Mouse (Mus musculus) erythroid progenitor cell, adult 5-6 weeks (primary cell): ENCODE data around the gene Speer4e. TPM values are rescaled to one million over a fixed set of nuclear protein-coding genes. Genes with fewer than 3 reads are reported as not detected.
"Not testable (repeated sequence)": the region's sequence is repeated elsewhere in the genome, so short reads cannot be mapped to it uniquely, and the experiment has no call there.

Experiments used
- ATAC-seq: replicated peaks from 2 replicates; pipeline ENCODE4 v1.8.0; 2016; ENCODE audit warnings: moderate number of reproducible peaks, mild to moderate bottlenecking, moderate TSS enrichment, inconsistent platforms; ENCODE audit not compliant: poor library complexity, low FRiP score, severe bottlenecking
- total RNA-seq, 2 experiments: library from RNA; stranded (forward) in 1 of 2; stranded (reverse) in 1 of 2; fragments of 150-400 nt in 1 of 2; fragments of 186-747, 209-891 nt in 1 of 2; gene quantifications; 2 replicates each; pipeline versions ENCODE4 v1.2.3 to v1.2.4; 2015 to 2017; ENCODE audit warnings: low replicate concordance in 2 of 2

Gene Speer4e
- total RNA-seq (2015; ENCODE audit: low replicate concordance), result not detected in 2 replicates
- not detected in 2 replicates for total RNA-seq (2017; ENCODE audit: low replicate concordance)

- not testable (repeated sequence) for ATAC-seq
These were observed at the start of gene Speer4e for GRCm38 (mm10) chr5:14938329-14938728. Gene Speer4e (minus strand): TSS chr5:14938429.

GRCm38 (mm10) chr5:14986649-14987387 is 48.6 kb upstream of the Speer4e start:
- ATAC-seq, result not testable (repeated sequence)

DNA sequence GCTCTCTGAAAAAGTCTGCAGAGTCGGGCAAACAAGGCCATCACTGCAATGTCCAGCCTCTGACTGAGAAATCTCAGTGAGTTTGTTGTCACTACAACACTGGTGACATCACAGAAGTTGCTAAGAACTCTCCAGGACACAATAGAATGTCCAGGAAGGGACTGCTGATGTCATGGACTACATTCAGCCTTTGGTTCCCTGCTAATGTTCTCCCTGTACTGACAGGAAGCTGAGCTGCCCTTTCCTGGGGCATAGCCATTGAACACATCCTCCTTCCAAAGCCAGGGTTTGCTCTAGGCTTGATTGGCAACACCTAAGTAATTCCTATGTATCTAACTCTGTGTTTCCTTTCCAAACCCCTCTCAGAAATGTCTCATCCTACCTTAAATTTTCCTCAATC is 40.6 kb upstream of the Speer4e start, which contains the start of gene Gm10354:
TSS of gene Gm10354 (minus strand) at position 101 of the 400 bp plus-strand sequence.
- not testable (repeated sequence) for ATAC-seq

GRCm38 (mm10) chr5:14977368-14977767 is 39.1 kb upstream of the Speer4e start:
- ATAC-seq, result not testable (repeated sequence)

- not testable (repeated sequence) for ATAC-seq
These were observed 37.1 kb upstream of the Speer4e start for GRCm38 (mm10) chr5:14975294-14975693.

- ATAC-seq, result not testable (repeated sequence)
These were observed 34.6 kb upstream of the Speer4e start for GRCm38 (mm10) chr5:14972841-14973240.

- ATAC-seq, result not testable (repeated sequence)
These were observed 25.6 kb upstream of the Speer4e start for GRCm38 (mm10) chr5:14963821-14964220.

GRCm38 (mm10) chr5:14961502-14961901 is 23.3 kb upstream of the Speer4e start:
- not testable (repeated sequence) for ATAC-seq

DNA sequence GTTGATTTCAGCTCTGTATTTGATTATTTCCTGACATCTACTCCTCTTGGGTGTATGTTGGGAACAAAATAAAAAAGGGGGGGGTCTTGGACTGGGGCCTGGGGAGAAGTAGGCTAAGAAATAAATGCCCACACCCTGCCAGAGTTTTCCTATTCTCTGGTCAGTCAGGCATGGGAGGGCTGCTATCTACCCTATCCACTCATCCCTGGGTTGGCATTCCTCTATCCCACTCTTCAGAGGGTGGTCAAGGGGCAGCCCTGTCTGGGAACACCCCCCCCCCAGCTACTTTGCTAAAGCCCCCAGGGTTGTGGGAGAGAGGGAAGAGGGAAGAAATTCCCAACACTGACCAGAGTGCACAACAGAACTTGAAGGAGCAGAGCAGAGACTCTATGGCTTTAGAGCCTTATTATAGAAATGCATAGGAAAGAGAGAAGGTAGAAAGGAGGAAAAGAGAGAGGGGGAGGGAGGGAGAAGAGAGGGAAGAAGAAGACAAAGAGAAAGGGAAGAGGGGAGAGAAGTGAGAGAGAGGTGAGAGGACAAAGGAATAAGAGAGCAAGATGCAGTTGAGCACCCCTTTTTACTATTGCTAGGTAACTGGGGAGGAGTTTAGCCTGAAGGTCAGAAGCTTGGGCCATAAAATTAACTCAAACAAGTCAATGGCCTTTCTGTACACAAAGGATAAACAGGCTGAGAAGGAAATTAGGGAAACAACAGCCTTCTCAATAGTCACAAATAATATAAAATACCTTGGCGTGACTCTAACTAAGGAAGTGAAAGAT is 17.9 kb upstream of the Speer4e start:
- ATAC-seq, result not testable (repeated sequence)

DNA sequence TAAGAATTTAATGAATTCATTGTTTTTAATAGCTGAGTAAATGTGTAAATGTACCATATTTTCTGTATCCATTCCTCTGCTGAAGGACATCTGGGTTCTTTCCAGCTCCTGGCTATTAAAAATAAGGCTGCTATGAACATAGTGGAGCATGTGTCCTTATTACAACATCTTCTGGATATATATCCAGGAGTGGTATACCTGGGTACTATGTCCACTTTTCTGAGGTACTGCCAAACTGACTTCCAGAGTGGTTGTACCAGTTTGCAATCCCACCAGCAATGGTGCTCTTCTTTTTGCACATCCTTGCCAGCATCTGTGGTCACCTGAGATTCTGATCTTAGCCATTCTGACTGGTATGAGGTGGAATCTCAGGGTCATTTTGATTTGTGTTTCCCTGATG is 15.4 kb upstream of the Speer4e start:
- not testable (repeated sequence) for ATAC-seq

DNA sequence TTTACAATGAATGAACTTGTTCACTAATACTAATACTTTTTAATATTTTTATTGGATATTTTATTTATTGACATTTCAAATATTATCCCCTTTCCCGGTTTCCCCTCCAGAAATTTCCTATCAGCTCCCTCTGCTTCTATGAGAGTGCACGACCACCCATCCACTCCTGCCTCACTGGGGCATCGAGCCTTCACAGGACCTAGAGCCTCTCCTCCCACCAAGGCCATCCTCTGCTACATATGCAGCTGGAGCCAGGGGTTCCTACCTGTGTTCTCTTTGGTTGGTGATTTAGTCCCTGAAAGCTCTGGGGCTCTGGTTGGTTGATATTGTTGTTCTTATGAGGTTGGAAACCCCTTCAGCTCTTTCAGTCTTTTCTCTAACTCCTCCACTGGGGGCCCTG is 14.5 kb upstream of the Speer4e start:
- ATAC-seq, result not testable (repeated sequence)

- ATAC-seq, result not testable (repeated sequence)
These were observed 13.6 kb upstream of the Speer4e start for GRCm38 (mm10) chr5:14951822-14952221.

DNA sequence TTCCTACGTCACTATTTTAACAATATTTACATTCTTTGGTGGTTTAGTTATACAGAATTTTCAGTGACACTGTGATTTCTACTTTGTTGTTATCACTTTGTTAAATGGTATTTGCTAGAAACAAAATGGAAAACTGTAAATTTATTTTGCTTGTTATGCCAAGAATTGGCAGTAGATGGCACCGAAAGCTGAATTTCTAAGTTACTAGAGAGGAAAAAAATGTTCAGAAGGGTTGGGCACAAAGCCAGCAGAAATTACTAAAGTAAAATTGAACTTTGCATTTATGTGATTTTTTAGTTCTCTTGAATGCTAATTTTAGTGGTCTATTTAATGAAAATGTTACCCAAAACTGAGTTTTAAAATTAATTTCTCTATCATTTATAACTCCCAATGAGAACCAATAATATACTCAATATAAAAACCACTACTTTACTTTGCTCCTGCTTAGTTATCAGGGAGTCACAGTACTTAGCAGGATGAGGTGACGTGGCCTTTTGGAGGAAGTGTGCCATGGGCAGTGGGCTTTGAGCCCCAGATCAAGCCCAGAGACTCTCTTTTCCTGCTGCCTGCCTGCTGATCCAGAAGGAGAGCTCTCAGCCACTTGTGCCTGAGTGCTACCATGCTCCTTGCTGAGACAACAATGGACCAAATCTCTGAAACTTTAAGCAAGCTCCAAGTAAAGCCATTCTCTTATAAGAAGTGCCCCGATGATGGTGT is 9.4 kb upstream of the Speer4e start:
- not testable (repeated sequence) for ATAC-seq

DNA sequence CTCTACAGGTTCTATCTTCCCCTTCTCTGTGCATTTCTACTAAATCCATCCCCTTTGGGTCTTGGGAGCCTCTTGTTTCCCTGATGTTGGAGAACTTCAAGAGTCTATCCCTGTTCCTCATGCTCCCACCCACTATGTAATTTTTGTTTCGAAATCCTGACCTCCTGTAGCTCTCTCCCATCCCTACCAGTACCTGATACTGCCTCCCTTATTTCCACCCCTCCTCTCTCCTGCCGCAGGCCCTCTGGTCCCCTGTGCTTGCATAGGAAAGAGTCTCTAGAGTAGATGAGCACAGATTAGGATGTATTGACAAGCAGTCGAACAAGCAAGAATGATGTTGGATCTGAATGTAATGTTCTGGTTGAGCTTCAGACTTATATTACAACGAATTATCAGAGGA is 7.3 kb upstream of the Speer4e start:
- not testable (repeated sequence) for ATAC-seq

DNA sequence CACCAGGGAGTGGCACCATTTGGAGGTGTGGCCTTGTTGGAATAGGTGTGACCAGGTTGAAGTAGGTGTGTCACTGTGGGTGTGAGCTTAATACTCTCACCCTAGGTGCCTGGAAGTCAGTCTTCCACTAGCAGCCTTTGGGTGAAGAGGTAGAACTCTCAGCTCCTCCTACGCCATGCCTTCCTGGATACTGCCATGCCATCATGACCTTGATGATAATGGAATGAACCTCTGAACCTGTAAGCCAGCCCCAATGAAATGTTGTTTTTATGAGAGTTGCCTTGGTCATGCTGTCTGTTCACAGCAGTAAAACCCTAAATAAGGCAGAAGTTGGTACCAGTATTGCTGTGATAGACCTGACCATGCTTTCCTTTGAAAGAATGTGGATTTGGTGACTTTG is 2.8 kb upstream of the Speer4e start:
- not testable (repeated sequence) for ATAC-seq

DNA sequence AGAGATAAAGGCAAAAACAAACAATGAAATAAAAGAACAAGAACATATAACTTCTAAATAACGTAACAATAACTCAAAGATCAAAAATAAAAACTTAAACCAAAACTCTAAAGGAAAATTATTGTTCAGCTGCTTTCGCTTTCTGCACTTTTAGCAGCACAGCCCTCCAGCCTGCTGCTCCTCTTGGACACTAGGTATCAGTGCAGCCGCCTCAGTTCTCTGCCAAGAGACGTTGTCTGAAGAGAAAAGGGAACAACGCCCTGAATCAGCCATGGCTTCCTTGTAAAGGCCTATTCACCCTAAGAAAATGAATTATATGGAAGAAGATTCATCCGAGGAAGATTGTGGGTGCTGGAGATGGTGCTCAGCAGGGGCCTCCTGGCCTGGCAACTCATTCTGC is 4.5 kb downstream of the Speer4e start:
- not testable (repeated sequence) for ATAC-seq

DNA sequence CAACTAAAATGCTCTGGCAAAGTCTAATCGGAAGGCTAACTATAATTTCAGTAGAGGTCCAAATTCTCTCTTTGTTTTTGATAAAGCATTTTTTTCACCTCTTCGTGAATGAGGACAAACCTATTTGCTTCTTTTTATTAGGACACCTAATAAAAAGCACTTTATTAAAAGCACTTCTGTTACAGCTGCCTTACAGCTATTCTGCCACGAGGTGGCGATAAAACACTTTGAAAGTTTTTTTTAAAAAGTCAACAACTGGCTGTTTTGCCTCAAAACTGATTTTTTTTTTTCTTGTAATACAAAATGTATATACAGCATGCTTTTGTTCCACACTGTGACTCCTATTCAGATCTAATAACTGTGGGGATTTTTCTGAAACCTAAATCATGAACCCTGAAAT is 11.2 kb downstream of the Speer4e start:
- ATAC-seq, result not testable (repeated sequence)

GRCm38 (mm10) chr5:14914799-14915198 is 23.4 kb downstream of the Speer4e start, which contains the start of gene Gm9758:
Gene Gm9758 (minus strand): TSS chr5:14914899.
- ATAC-seq, result not testable (repeated sequence)

GRCm38 (mm10) chr5:14914361-14914760 is 23.9 kb downstream of the Speer4e start:
- ATAC-seq, result not testable (repeated sequence)

- ATAC-seq, result not testable (repeated sequence)
These were observed 34.7 kb downstream of the Speer4e start for GRCm38 (mm10) chr5:14903539-14903938.
